Mouse (Mus musculus) limb, embryonic 11.5 days (tissue): ENCODE results near the gene Arpc2. TPM values are rescaled to one million over a fixed set of nuclear protein-coding genes. Genes with fewer than 3 reads are reported as not detected.

Source experiments
- ATAC-seq: fragments of 200-750 bp; cut with Nextera tagmentation; 2 replicates; pipeline ENCODE4 v1.8.0; 2017; ENCODE audit warnings: low read depth; ENCODE audit not compliant: insufficient number of reproducible peaks, low FRiP score, low TSS enrichment
- DNase-seq: peaks from one replicate; pipeline ENCODE4 v3.0.0-alpha.2; 2015; ENCODE audit warnings: low spot score
- H3K27ac ChIP-seq: fragments of 300-500 bp; sonication (generic); replicated peaks from 2 replicates; pipeline ENCODE4 v1.5.1; 2014; ENCODE audit warnings: low read depth, mild to moderate bottlenecking, low read length
- H3K27me3 ChIP-seq: fragments of 300-500 bp; sonication (generic); 2 replicates; pipeline ENCODE4 v1.6.1; 2014; ENCODE audit warnings: mild to moderate bottlenecking, low read length, mixed read lengths; ENCODE audit not compliant: control insufficient read depth, insufficient read depth
- H3K36me3 ChIP-seq: fragments of 300-500 bp; sonication (generic); 2 replicates; pipeline ENCODE4 v1.6.1; 2014; ENCODE audit warnings: mild to moderate bottlenecking, low read length, moderate library complexity, mixed read lengths; ENCODE audit not compliant: control insufficient read depth, insufficient read depth
- H3K4me1 ChIP-seq: fragments of 300-500 bp; sonication (generic); 2 replicates; pipeline ENCODE4 v1.6.1; 2014; ENCODE audit warnings: low read length, mixed read lengths; ENCODE audit not compliant: control insufficient read depth, insufficient read depth
- H3K4me2 ChIP-seq: fragments of 300-500 bp; sonication (generic); 2 replicates; pipeline ENCODE4 v1.6.1; 2014; ENCODE audit warnings: low read depth, mild to moderate bottlenecking, moderate library complexity; ENCODE audit not compliant: severe bottlenecking
- H3K4me3 ChIP-seq: fragments of 300-500 bp; sonication (generic); 2 replicates; pipeline ENCODE4 v1.5.1; 2014; ENCODE audit warnings: low read depth, low read length
- H3K9ac ChIP-seq: fragments of 300-500 bp; sonication (generic); 2 replicates; pipeline ENCODE4 v1.6.1; 2014; ENCODE audit warnings: mild to moderate bottlenecking, low read length
- H3K9me3 ChIP-seq: fragments of 300-500 bp; sonication (generic); 2 replicates; pipeline ENCODE4 v1.6.1; 2016; ENCODE audit warnings: low read length; ENCODE audit not compliant: control insufficient read depth
- WGBS: fragments of 180-500 bp; shearing (Covaris S2); extraction: QIAGEN DNeasy Blood & Tissue Kit; methylation state at CpG from one replicate; pipeline ENCODE4 v1.1.7; 2014; 5-methylcytosine and 5-hydroxymethylcytosine counted together
- polyA plus RNA-seq: library from polyadenylated mRNA; unstranded; fragments of >200 nt; fragmentation: Nextera tagmentation; extraction: Ambion mirVana; gene quantifications from 2 replicates; pipeline ENCODE4 v1.2.1, GENCODE M21; 2014

Gene Arpc2
- polyA plus RNA-seq, 1 experiment from 2014 or later, result 323 TPM

- Histone ChIP-seq H3K4me3 (no peak overlapping the region), H3K4me1 (peaks cover 10% of the 10 kb centered on the region; the same call in 1 of the 2 replicates), H3K27me3 (no peaks in the 10 kb centered on the region), H3K4me2 (no peak overlapping the region), H3K9ac (no peak overlapping the region), H3K36me3 (peaks cover 5% of the 10 kb centered on the region; the same call in 1 of the 2 replicates), H3K27ac (no peak overlapping the region), H3K9me3 (no peaks in the 10 kb centered on the region)
- ATAC-seq (no peak), DNase-seq (no peak)
- WGBS, result 80% methylated on average over 4 of the region's 4 CpGs
These were observed 35.8 kb downstream of the Arpc2 start for GRCm38 (mm10) chr1:74271659-74272058.

GRCm38 (mm10) chr1:74275015-74275414 lies 39.1 kb downstream of the Arpc2 start:
- DNase-seq, result peak; percentile 42
- Histone ChIP-seq H3K36me3 (peaks cover 6% of the 10 kb centered on the region; the same call in 1 of the 2 replicates), H3K4me1 (peaks cover 10% of the 10 kb centered on the region; the same call in 1 of the 2 replicates), H3K4me3 (no peak overlapping the region), H3K9ac (no peak overlapping the region), H3K27ac (no peak overlapping the region), H3K9me3 (no peaks in the 10 kb centered on the region), H3K27me3 (no peaks in the 10 kb centered on the region), H3K4me2 (no peak overlapping the region)
- 14% methylated on average over 9 of the region's 9 CpGs for WGBS
- no peak for ATAC-seq

DNA sequence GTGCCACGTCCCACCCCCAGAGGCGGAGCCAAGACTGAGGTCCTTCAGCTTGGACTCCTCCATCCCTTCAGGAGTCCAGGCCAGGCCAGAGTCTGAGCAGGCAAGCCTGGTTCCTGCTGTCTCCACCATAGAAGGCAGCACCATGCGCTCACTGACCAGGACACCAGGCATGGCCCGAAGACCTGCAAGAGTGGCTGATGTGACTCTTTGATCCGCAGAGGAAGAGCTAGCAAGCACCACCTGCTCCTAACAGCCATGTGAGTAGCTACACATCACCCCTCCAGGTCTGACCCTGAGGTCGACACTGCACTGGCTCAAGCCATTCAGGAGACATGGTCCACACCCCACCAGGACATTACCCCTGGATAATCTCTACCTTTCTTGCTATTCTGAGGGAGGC lies 41.2 kb downstream of the Arpc2 start:
- H3K27ac ChIP-seq, result no peak overlapping the region
- WGBS, result 64% methylated on average over 6 of the region's 6 CpGs
- H3K4me2 ChIP-seq, result no peak overlapping the region
- no peak overlapping the region for H3K4me3 ChIP-seq
- H3K27me3 ChIP-seq, result no peaks in the 10 kb centered on the region
- peaks cover 10% of the 10 kb centered on the region; the same call in 1 of the 2 replicates for H3K4me1 ChIP-seq
- no peak for DNase-seq
- no peak overlapping the region for H3K9ac ChIP-seq
- no peak for ATAC-seq
- no peaks in the 10 kb centered on the region for H3K9me3 ChIP-seq
- H3K36me3 ChIP-seq, result peaks cover 13% of the 10 kb centered on the region

- WGBS, result 63% methylated on average over 8 of the region's 8 CpGs
- DNase-seq, result no peak
- Histone ChIP-seq H3K4me3 (no peak overlapping the region), H3K27ac (no peak overlapping the region), H3K9ac (no peak overlapping the region), H3K4me1 (peaks cover 10% of the 10 kb centered on the region; the same call in 1 of the 2 replicates), H3K36me3 (peaks cover 21% of the 10 kb centered on the region), H3K9me3 (no peaks in the 10 kb centered on the region), H3K4me2 (no peak overlapping the region), H3K27me3 (no peaks in the 10 kb centered on the region)
- no peak for ATAC-seq
These were observed 42.1 kb downstream of the Arpc2 start for GRCm38 (mm10) chr1:74277883-74278537.

DNA sequence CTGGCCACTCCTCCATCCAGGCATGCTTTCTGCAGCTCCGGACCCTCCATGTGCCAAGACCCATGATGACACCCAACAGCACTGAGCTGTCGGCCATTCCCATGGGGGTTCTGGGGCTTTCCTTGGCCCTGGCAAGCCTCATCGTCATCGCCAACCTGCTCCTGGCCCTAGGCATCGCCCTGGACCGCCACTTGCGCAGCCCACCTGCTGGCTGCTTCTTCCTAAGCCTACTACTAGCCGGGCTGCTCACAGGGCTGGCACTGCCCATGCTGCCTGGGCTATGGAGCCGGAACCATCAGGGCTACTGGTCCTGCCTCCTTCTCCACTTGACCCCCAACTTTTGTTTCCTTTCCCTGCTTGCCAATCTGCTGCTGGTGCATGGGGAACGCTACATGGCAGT lies 42.7 kb downstream of the Arpc2 start, which contains the start of gene Gpbar1:
TSS of gene Gpbar1 (plus strand) at position 13 of the 400 bp plus-strand sequence.
- ATAC-seq (no peak), DNase-seq (no peak)
- H3K9ac ChIP-seq, result no peak within 1 kb of the TSS
- peaks cover 11% of the 10 kb centered on the region for H3K4me1 ChIP-seq
- no peak within 1 kb of the TSS for H3K4me3 ChIP-seq
- no peaks in the 10 kb centered on the region for H3K9me3 ChIP-seq
- no peak within 1 kb of the TSS for H3K4me2 ChIP-seq
- H3K27me3 ChIP-seq, result no peaks in the 10 kb centered on the region
- H3K36me3 ChIP-seq, result peaks cover 24% of the 10 kb centered on the region
- WGBS, result 93% methylated on average over 10 of the region's 10 CpGs
- H3K27ac ChIP-seq, result no peak within 1 kb of the TSS

GRCm38 (mm10) chr1:74278988-74279387 lies 43.1 kb downstream of the Arpc2 start:
- Histone ChIP-seq H3K4me3 (no peak overlapping the region), H3K4me2 (no peak overlapping the region), H3K27ac (no peak overlapping the region), H3K27me3 (no peaks in the 10 kb centered on the region), H3K9me3 (no peaks in the 10 kb centered on the region), H3K4me1 (peaks cover 14% of the 10 kb centered on the region), H3K9ac (no peak overlapping the region), H3K36me3 (peaks cover 24% of the 10 kb centered on the region)
- WGBS, result 87% methylated on average over 11 of the region's 11 CpGs
- no peak for DNase-seq
- ATAC-seq, result no peak

DNA sequence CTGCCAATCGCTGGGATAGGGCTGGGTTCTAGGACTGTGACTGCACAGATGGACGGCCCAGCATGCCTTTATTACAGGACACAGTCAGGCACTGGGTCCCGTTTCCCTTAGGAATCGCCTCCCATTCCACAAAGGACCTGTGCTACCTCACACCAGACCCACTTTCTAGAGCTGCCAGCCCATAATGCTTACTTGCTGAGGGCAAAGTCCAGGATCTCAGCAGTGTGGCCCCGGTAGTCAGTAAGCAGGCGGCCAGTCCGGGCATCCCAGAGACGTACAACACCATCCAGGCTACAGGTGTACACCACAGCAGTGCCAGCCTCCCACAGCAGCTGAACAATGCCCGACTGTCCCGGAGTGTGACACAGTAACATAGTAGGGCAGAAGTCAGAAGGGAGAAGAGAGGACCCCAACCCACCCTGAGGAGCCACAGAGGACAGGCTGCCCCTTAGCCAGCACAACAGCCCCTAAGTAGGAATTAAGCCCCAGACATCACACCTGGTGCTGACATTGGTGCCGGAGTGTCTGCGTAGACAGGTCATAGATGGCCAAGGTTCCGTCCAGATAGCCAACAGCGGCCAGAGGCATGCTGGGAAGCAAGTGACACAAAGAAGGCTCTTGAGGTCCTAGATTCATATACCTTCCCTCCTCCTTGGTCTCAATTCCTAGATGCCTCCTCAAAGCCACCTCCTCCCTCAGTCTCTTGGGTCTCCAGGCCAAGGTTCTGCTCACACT lies 44.9 kb downstream of the Arpc2 start:
- H3K4me1 ChIP-seq, result peaks cover 9% of the 10 kb centered on the region
- H3K4me3 ChIP-seq, result no peak overlapping the region
- H3K9me3 ChIP-seq, result no peaks in the 10 kb centered on the region
- DNase-seq, result no peak
- 91% methylated on average over 14 of the region's 14 CpGs for WGBS
- no peaks in the 10 kb centered on the region for H3K27me3 ChIP-seq
- no peak overlapping the region for H3K4me2 ChIP-seq
- H3K27ac ChIP-seq, result no peak overlapping the region
- H3K36me3 ChIP-seq, result peaks cover 24% of the 10 kb centered on the region
- no peak for ATAC-seq
- H3K9ac ChIP-seq, result no peak overlapping the region

- DNase-seq, result no peak
- peaks cover 12% of the 10 kb centered on the region for H3K4me1 ChIP-seq
- no peak overlapping the region for H3K4me2 ChIP-seq
- H3K27ac ChIP-seq, result no peak overlapping the region
- WGBS, result 95% methylated on average over 2 of the region's 2 CpGs
- H3K9me3 ChIP-seq, result no peaks in the 10 kb centered on the region
- no peak overlapping the region for H3K4me3 ChIP-seq
- no peaks in the 10 kb centered on the region for H3K27me3 ChIP-seq
- no peak overlapping the region for H3K9ac ChIP-seq
- ATAC-seq, result no peak
- H3K36me3 ChIP-seq, result peaks cover 24% of the 10 kb centered on the region
These were observed 45.5 kb downstream of the Arpc2 start for GRCm38 (mm10) chr1:74281372-74281771.
